Mouse (Mus musculus) myocyte (in vitro differentiated cells): ENCODE results near the gene Fgf7. TPM values are rescaled to one million over a fixed set of nuclear protein-coding genes. Genes with fewer than 3 reads are reported as not detected.
A peak's percentile ranks its signal among the peaks of the same experiment; 100 is the strongest.

ENCODE experiments used
- H3K27me3 ChIP-seq: one replicate; pipeline ENCODE4 v1.6.1; 2011; ENCODE audit not compliant: control insufficient read depth, insufficient read depth, insufficient read length
- H3K36me3 ChIP-seq: one replicate; pipeline ENCODE4 v1.6.1; 2011; ENCODE audit not compliant: control insufficient read depth, insufficient read depth
- H3K4me2 ChIP-seq: one replicate; pipeline ENCODE4 v1.6.1; 2011; ENCODE audit warnings: low read depth, control low read depth
- H3K4me3 ChIP-seq: one replicate; pipeline ENCODE4 v1.5.1; 2011; ENCODE audit warnings: mild to moderate bottlenecking, control low read depth, moderate library complexity
- H3K79me2 ChIP-seq: one replicate; pipeline ENCODE4 v1.6.1; 2011; ENCODE audit not compliant: control insufficient read depth, insufficient read depth
- H3ac ChIP-seq: one replicate; pipeline ENCODE4 v1.6.1; 2011; ENCODE audit not compliant: control insufficient read depth, insufficient read length
- CEBPB ChIP-seq: IDR thresholded peaks from 2 replicates; pipeline ENCODE4 v1.6.1; 2011; ENCODE audit warnings: mild to moderate bottlenecking, moderate library complexity; ENCODE audit not compliant: poor library complexity, insufficient read depth, severe bottlenecking
- E2F4 ChIP-seq: IDR thresholded peaks from one replicate; pipeline ENCODE4 v1.6.1; 2011; ENCODE audit warnings: mild to moderate bottlenecking, control low read depth, moderate library complexity; ENCODE audit not compliant: insufficient read depth
- MAX ChIP-seq: IDR thresholded peaks from one replicate; pipeline ENCODE4 v1.6.1; 2011; ENCODE audit warnings: low read depth, mild to moderate bottlenecking, control low read depth
- MYOD1 ChIP-seq, 3 experiments: IDR thresholded peaks; one replicate each; pipeline ENCODE4 v1.6.1; 2011; ENCODE audit warnings: control low read depth in 2 of 3, low read depth in 2 of 3, mild to moderate bottlenecking in 2 of 3, moderate library complexity in 1 of 3; ENCODE audit not compliant: insufficient read length in 2 of 3, control insufficient read depth in 1 of 3
- MYOG ChIP-seq, 3 experiments: IDR thresholded peaks; one replicate each; pipeline ENCODE4 v1.6.1; 2011; ENCODE audit warnings: control low read depth in 2 of 3, low read depth in 2 of 3, mild to moderate bottlenecking in 2 of 3; ENCODE audit not compliant: insufficient read length in 2 of 3, control insufficient read depth in 1 of 3, insufficient read depth in 1 of 3
- POLR2A ChIP-seq: IDR thresholded peaks from one replicate; pipeline ENCODE4 v1.6.1; 2011; ENCODE audit warnings: low read depth, mild to moderate bottlenecking, control low read depth, moderate library complexity; ENCODE audit not compliant: insufficient read length
- POLR2AphosphoS2 ChIP-seq: IDR thresholded peaks from one replicate; pipeline ENCODE4 v1.6.1; 2011; ENCODE audit warnings: low read depth, control low read depth; ENCODE audit not compliant: insufficient read length
- REST ChIP-seq: IDR thresholded peaks from one replicate; pipeline ENCODE4 v1.6.1; 2011; ENCODE audit warnings: mild to moderate bottlenecking, control low read depth, moderate library complexity; ENCODE audit not compliant: insufficient read depth, insufficient read length
- SRF ChIP-seq: IDR thresholded peaks from one replicate; pipeline ENCODE4 v1.6.1; 2011; ENCODE audit warnings: low read depth; ENCODE audit not compliant: control insufficient read depth, insufficient read length
- TCF12 ChIP-seq: IDR thresholded peaks from one replicate; pipeline ENCODE4 v1.6.1; 2011; ENCODE audit warnings: mild to moderate bottlenecking, control low read depth; ENCODE audit not compliant: poor library complexity, insufficient read depth, severe bottlenecking
- TCF3 ChIP-seq: IDR thresholded peaks from one replicate; pipeline ENCODE4 v1.6.1; 2011; ENCODE audit warnings: low read depth, control low read depth; ENCODE audit not compliant: insufficient read length
- USF1 ChIP-seq: IDR thresholded peaks from one replicate; pipeline ENCODE4 v1.6.1; 2011; ENCODE audit warnings: low read depth, mild to moderate bottlenecking, control low read depth, moderate library complexity
- polyA plus RNA-seq: library from polyadenylated mRNA; unstranded; fragments of >200 nt; fragmentation: generic; extraction: Trizol; gene quantifications from one replicate; pipeline ENCODE4 v1.2.1, GENCODE M21; 2012; ENCODE audit warnings: missing spikeins

Gene Fgf7
- polyA plus RNA-seq, 1 experiment: 2.4 TPM

DNA sequence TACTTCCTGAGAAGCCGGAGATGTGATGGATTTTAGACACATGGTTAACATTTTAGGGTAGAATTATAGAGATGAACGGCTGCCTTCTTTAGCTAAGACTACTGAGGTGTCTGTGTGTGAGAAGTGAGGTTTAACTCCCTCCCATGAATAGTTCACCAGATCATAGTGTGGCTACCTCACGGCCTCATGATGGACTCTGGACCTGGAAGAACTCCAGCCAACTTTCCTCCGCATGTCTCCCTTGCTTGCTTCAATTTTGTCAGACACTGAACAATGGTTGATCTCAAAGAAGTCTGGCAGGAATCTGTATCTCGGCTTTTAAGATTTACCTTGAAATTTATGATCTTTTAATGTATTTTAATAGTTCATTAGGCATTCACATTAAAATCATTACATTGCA, 11.2 kb downstream of the Fgf7 start:
- TF ChIP-seq REST (no peak), CEBPB (no peak), MYOD1 (IDR thresholded peaks at IDR 0.05; ENCODE audit: control insufficient read depth in 1 of 3, insufficient read length in 2 of 3, low read depth in 2 of 3) (no peak), POLR2AphosphoS2 (no peak), TCF3 (no peak), MYOG (IDR thresholded peaks at IDR 0.05; ENCODE audit: control insufficient read depth in 1 of 3, insufficient read depth in 1 of 3, insufficient read length in 2 of 3, low read depth in 2 of 3) (no peak), TCF12 (no peak), MAX (no peak), USF1 (no peak), E2F4 (no peak), POLR2A (no peak), SRF (no peak)
- no peaks in the 10 kb centered on the region for H3K27me3 ChIP-seq
- H3ac ChIP-seq: no peak overlapping the region
- no peak overlapping the region for H3K4me3 ChIP-seq
- no peaks in the 10 kb centered on the region for H3K79me2 ChIP-seq
- H3K4me2 ChIP-seq: no peak overlapping the region
- H3K36me3 ChIP-seq: no peaks in the 10 kb centered on the region

DNA sequence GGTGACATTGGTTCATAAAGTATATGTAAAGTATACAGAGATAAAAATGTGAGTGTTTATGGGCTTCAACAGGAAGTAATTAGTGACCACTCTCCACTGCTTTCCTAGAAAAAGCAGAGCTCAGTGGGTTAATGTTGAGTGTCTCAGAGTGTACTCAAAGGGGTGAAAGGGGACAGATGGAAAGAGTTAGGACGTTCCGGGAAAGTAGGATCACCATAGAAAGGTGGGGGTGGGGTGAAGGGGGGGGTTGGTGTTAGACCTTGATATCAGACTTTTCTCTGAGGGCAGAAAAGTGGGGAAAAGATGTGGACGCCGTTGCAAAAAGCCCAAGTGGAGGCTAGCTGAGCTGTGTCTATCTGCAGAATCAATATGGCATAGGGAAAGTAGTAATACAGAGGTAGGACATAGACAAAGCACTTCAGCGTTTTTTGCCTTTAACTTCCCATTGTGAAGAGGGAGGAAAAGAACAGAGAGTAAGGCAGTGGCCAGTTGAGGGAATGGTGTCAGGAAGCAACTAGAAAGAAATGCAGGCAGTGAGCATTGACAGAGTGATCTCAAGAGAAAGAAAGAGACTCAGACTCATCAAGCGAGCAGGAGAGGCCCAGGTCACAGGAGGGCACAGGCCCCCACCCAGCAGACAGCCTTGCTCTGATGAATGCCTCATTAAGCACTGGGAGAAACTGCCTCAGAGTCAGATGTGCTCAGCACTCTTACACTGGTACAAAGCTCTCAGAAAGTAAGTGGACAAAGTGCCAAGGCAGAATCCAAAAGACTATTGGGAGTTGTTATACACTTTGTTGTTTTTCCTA, 18.5 kb downstream of the Fgf7 start:
- peak overlapping the region; percentile 39 for H3K4me2 ChIP-seq
- no peaks in the 10 kb centered on the region for H3K79me2 ChIP-seq
- H3ac ChIP-seq: no peak overlapping the region
- H3K36me3 ChIP-seq: no peaks in the 10 kb centered on the region
- no peaks in the 10 kb centered on the region for H3K27me3 ChIP-seq
- H3K4me3 ChIP-seq: no peak overlapping the region
- TF ChIP-seq E2F4 (no peak), MYOD1 (IDR thresholded peaks at IDR 0.05; ENCODE audit: control insufficient read depth in 1 of 3, insufficient read length in 2 of 3, low read depth in 2 of 3) (no peak), POLR2AphosphoS2 (no peak), USF1 (no peak), MAX (no peak), CEBPB (no peak), TCF3 (no peak), SRF (no peak), MYOG (IDR thresholded peaks at IDR 0.05; ENCODE audit: control insufficient read depth in 1 of 3, insufficient read depth in 1 of 3, insufficient read length in 2 of 3, low read depth in 2 of 3) (no peak), REST (no peak), TCF12 (no peak), POLR2A (no peak)

- no peak overlapping the region for H3ac ChIP-seq
- H3K27me3 ChIP-seq: no peaks in the 10 kb centered on the region
- no peaks in the 10 kb centered on the region for H3K79me2 ChIP-seq
- no peaks in the 10 kb centered on the region for H3K36me3 ChIP-seq
- TF ChIP-seq TCF12: peak; percentile 37
- peak in 1 of 3 experiments; percentile 47 for TF ChIP-seq MYOD1 (IDR thresholded peaks at IDR 0.05; ENCODE audit: control insufficient read depth in 1 of 3, insufficient read length in 2 of 3, low read depth in 2 of 3)
- no peak for TF ChIP-seq MAX
- peak; percentile 40; the same call in 1 of the 2 replicates for TF ChIP-seq CEBPB
- TF ChIP-seq MYOG (IDR thresholded peaks at IDR 0.05; ENCODE audit: control insufficient read depth in 1 of 3, insufficient read depth in 1 of 3, insufficient read length in 2 of 3, low read depth in 2 of 3): peak in 2 of 3 experiments; percentile 65 to 67
- no peak overlapping the region for H3K4me3 ChIP-seq
- H3K4me2 ChIP-seq: peak overlapping the region; percentile 39
Measured at GRCm38 (mm10) chr2:126053657-126054056, 19.2 kb downstream of the Fgf7 start.

GRCm38 (mm10) chr2:126060595-126060994, 26.1 kb downstream of the Fgf7 start:
- no peaks in the 10 kb centered on the region for H3K36me3 ChIP-seq
- H3ac ChIP-seq: no peak overlapping the region
- no peak overlapping the region for H3K4me2 ChIP-seq
- no peaks in the 10 kb centered on the region for H3K27me3 ChIP-seq
- TF ChIP-seq REST (no peak), SRF (no peak), TCF3 (no peak), POLR2AphosphoS2 (no peak), POLR2A (no peak), MAX (no peak), MYOG (IDR thresholded peaks at IDR 0.05; ENCODE audit: control insufficient read depth in 1 of 3, insufficient read depth in 1 of 3, insufficient read length in 2 of 3, low read depth in 2 of 3) (no peak), E2F4 (no peak), MYOD1 (IDR thresholded peaks at IDR 0.05; ENCODE audit: control insufficient read depth in 1 of 3, insufficient read length in 2 of 3, low read depth in 2 of 3) (no peak), USF1 (no peak), TCF12 (no peak), CEBPB (no peak)
- H3K4me3 ChIP-seq: no peak overlapping the region
- no peaks in the 10 kb centered on the region for H3K79me2 ChIP-seq
